Mouse (Mus musculus) bone marrow macrophage, adult 2 months (primary cell): ENCODE results near the gene Nme7.

Source experiments
- CTCF ChIP-seq: IDR thresholded peaks from 2 replicates; pipeline ENCODE4 v1.5.1; 2012; ENCODE audit warnings: low read depth, mild to moderate bottlenecking, low read length, moderate library complexity
- POLR2A ChIP-seq: IDR thresholded peaks from 2 replicates; pipeline ENCODE4 v1.6.1; 2012; ENCODE audit warnings: mild to moderate bottlenecking, low read depth, low read length, borderline replicate concordance

DNA sequence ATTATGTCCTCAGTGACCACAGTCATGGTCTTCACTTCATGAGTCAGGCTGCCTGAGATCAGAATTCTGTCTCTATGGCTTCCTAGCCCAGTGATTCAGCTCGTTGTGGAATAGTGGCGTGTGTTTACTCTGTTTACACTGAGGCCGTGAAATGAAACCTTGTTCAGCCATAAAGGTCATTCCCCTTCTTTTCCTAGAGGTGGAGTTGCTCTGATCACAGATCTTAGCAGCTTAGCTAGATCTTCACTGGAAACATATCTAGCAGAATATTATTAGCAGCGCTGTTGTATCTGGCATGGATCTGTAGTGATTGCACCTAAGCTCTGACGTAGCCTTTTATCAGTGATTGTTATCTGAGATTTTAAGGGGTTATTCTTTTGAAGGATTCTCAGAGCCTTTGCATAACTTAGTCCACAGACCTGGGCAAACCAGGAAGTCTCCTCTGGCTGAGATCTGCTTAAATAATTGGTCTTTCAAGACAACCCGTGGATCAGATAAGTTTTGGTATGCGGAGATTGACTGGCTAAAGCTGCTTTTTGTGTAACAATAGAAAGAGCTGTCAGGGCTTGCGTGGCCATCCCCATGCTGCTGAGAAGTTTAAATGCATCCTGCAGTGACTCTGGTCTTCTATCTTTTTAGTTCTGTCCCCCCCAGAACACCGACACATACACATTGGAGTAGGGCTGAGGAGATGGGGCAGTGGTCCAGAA, 177.9 kb downstream of the Nme7 start:
- TF ChIP-seq CTCF (no peak), POLR2A (no peak)
